Mouse (Mus musculus) brain, embryonic 14.5 days (tissue): ENCODE results near the gene Zfpm1.

Experiments
- CTCF ChIP-seq: fragments of 200-500 bp; IDR thresholded peaks from 2 replicates; pipeline ENCODE4 v1.5.1; 2012; ENCODE audit warnings: inconsistent platforms, mild to moderate bottlenecking, moderate library complexity, borderline replicate concordance; ENCODE audit not compliant: insufficient read depth, insufficient read length; ENCODE audit errors: extremely low read depth
- POLR2A ChIP-seq: fragments of 200-500 bp; IDR thresholded peaks from 2 replicates; pipeline ENCODE4 v1.6.1; 2012; ENCODE audit warnings: mild to moderate bottlenecking, inconsistent platforms, borderline replicate concordance; ENCODE audit not compliant: poor library complexity, insufficient read depth, insufficient read length, severe bottlenecking; ENCODE audit errors: extremely low read depth

- TF ChIP-seq CTCF (no peak), POLR2A (no peak)
Measured at GRCm38 (mm10) chr8:122299581-122300254, 17.8 kb downstream of the Zfpm1 start.
